Mouse (Mus musculus): ENCODE measurements at regions not wholly inside any gene's neighbourhood (a gene's known extent, or its start where the extent isn't known, plus 50 kb on each side); places are given as distances from the start of the nearest gene placed in this dataset.

- Histone ChIP-seq H3K4me3 (ENCODE audit: insufficient read depth in 1 of 2, low read depth in 1 of 2, low read length in 2 of 2, poor library complexity in 1 of 2, severe bottlenecking in 1 of 2) (no peak overlapping the region), H3K27ac (ENCODE audit: insufficient read depth, low read depth, low read length, poor library complexity, severe bottlenecking) (no peak overlapping the region), H3K9ac (ENCODE audit: insufficient read depth, low read depth, low read length, poor library complexity, severe bottlenecking) (no peak overlapping the region), H3K36me3 (ENCODE audit: control insufficient read depth, insufficient read depth, low read length, poor library complexity, severe bottlenecking) (no peaks in the 10 kb centered on the region), H3K9me3 (ENCODE audit: control insufficient read depth, insufficient read depth, low read depth, low read length) (no peaks in the 10 kb centered on the region), H3K4me1 (ENCODE audit: control insufficient read depth in 2 of 2, insufficient read depth in 2 of 2, low read length in 2 of 2, poor library complexity in 1 of 2) (no peaks in the 10 kb centered on the region)
- no peak for TF ChIP-seq CHD2 (IDR thresholded peaks at IDR 0.05; ENCODE audit: low read depth, low read length)
- TF ChIP-seq MAFK (IDR thresholded peaks at IDR 0.05; ENCODE audit: insufficient read depth, low read depth, low read length): no peak
- TF ChIP-seq HCFC1 (IDR thresholded peaks at IDR 0.05; ENCODE audit: borderline replicate concordance, insufficient read depth, low read length): no peak
- no peak for TF ChIP-seq ZNF384 (IDR thresholded peaks at IDR 0.05; ENCODE audit: low read depth, low read length)
- no peak for TF ChIP-seq ZC3H11A (IDR thresholded peaks at IDR 0.05; ENCODE audit: borderline replicate concordance, low read depth, low read length)
- in situ Hi-C loops (cut with MboI; ENCODE audit: low sequenced_read_pairs in 2 of 2, unreplicated experiment in 2 of 2): no loop called here
- DNase-seq (ENCODE audit: low read depth, low spot score): no peak
Measured at GRCm38 (mm10) chr15:19857656-19858006, 591.4 kb upstream of the Cdh12 start.

GRCm38 (mm10) chr15:19858668-19859067 lies 590.4 kb upstream of the Cdh12 start:
- TF ChIP-seq CHD2 (IDR thresholded peaks at IDR 0.05; ENCODE audit: low read depth, low read length) (no peak), MAFK (IDR thresholded peaks at IDR 0.05; ENCODE audit: insufficient read depth, low read depth, low read length) (no peak), HCFC1 (IDR thresholded peaks at IDR 0.05; ENCODE audit: borderline replicate concordance, insufficient read depth, low read length) (no peak), ZNF384 (IDR thresholded peaks at IDR 0.05; ENCODE audit: low read depth, low read length) (no peak), ZC3H11A (IDR thresholded peaks at IDR 0.05; ENCODE audit: borderline replicate concordance, low read depth, low read length) (no peak)
- in situ Hi-C loops (cut with MboI; ENCODE audit: low sequenced_read_pairs in 2 of 2, unreplicated experiment in 2 of 2): no loop called here
- no peaks in the 10 kb centered on the region for H3K36me3 ChIP-seq (ENCODE audit: control insufficient read depth, insufficient read depth, low read length, poor library complexity, severe bottlenecking)
- H3K9me3 ChIP-seq (ENCODE audit: control insufficient read depth, insufficient read depth, low read depth, low read length): no peaks in the 10 kb centered on the region
- no peak overlapping the region for H3K4me3 ChIP-seq (ENCODE audit: insufficient read depth in 1 of 2, low read depth in 1 of 2, low read length in 2 of 2, poor library complexity in 1 of 2, severe bottlenecking in 1 of 2)
- no peak overlapping the region for H3K9ac ChIP-seq (ENCODE audit: insufficient read depth, low read depth, low read length, poor library complexity, severe bottlenecking)
- DNase-seq (ENCODE audit: low read depth, low spot score): no peak
- no peaks in the 10 kb centered on the region for H3K4me1 ChIP-seq (ENCODE audit: control insufficient read depth in 2 of 2, insufficient read depth in 2 of 2, low read length in 2 of 2, poor library complexity in 1 of 2)
- no peak overlapping the region for H3K27ac ChIP-seq (ENCODE audit: insufficient read depth, low read depth, low read length, poor library complexity, severe bottlenecking)

- TF ChIP-seq MAFK (IDR thresholded peaks at IDR 0.05; ENCODE audit: insufficient read depth, low read depth, low read length) (no peak), ZNF384 (IDR thresholded peaks at IDR 0.05; ENCODE audit: low read depth, low read length) (no peak), ZC3H11A (IDR thresholded peaks at IDR 0.05; ENCODE audit: borderline replicate concordance, low read depth, low read length) (no peak), HCFC1 (IDR thresholded peaks at IDR 0.05; ENCODE audit: borderline replicate concordance, insufficient read depth, low read length) (no peak), CHD2 (IDR thresholded peaks at IDR 0.05; ENCODE audit: low read depth, low read length) (no peak)
- no peaks in the 10 kb centered on the region for H3K4me1 ChIP-seq (ENCODE audit: control insufficient read depth in 2 of 2, insufficient read depth in 2 of 2, low read length in 2 of 2, poor library complexity in 1 of 2)
- in situ Hi-C loops (cut with MboI; ENCODE audit: low sequenced_read_pairs in 2 of 2, unreplicated experiment in 2 of 2): no loop called here
- no peak overlapping the region for H3K4me3 ChIP-seq (ENCODE audit: insufficient read depth in 1 of 2, low read depth in 1 of 2, low read length in 2 of 2, poor library complexity in 1 of 2, severe bottlenecking in 1 of 2)
- peak; percentile 54 for DNase-seq (ENCODE audit: low read depth, low spot score)
- no peaks in the 10 kb centered on the region for H3K36me3 ChIP-seq (ENCODE audit: control insufficient read depth, insufficient read depth, low read length, poor library complexity, severe bottlenecking)
- peak overlapping the region; percentile 79 for H3K27ac ChIP-seq (ENCODE audit: insufficient read depth, low read depth, low read length, poor library complexity, severe bottlenecking)
- no peak overlapping the region for H3K9ac ChIP-seq (ENCODE audit: insufficient read depth, low read depth, low read length, poor library complexity, severe bottlenecking)
- no peaks in the 10 kb centered on the region for H3K9me3 ChIP-seq (ENCODE audit: control insufficient read depth, insufficient read depth, low read depth, low read length)
Measured at GRCm38 (mm10) chr15:19863979-19864378, 585.1 kb upstream of the Cdh12 start.

GRCm38 (mm10) chr15:19866559-19866958 lies 582.5 kb upstream of the Cdh12 start:
- no peak overlapping the region for H3K27ac ChIP-seq (ENCODE audit: insufficient read depth, low read depth, low read length, poor library complexity, severe bottlenecking)
- no peak for DNase-seq (ENCODE audit: low read depth, low spot score)
- H3K9me3 ChIP-seq (ENCODE audit: control insufficient read depth, insufficient read depth, low read depth, low read length): no peaks in the 10 kb centered on the region
- H3K4me3 ChIP-seq (ENCODE audit: insufficient read depth in 1 of 2, low read depth in 1 of 2, low read length in 2 of 2, poor library complexity in 1 of 2, severe bottlenecking in 1 of 2): no peak overlapping the region
- in situ Hi-C loops (cut with MboI; ENCODE audit: low sequenced_read_pairs in 2 of 2, unreplicated experiment in 2 of 2): no loop called here
- H3K9ac ChIP-seq (ENCODE audit: insufficient read depth, low read depth, low read length, poor library complexity, severe bottlenecking): no peak overlapping the region
- H3K36me3 ChIP-seq (ENCODE audit: control insufficient read depth, insufficient read depth, low read length, poor library complexity, severe bottlenecking): no peaks in the 10 kb centered on the region
- TF ChIP-seq MAFK (IDR thresholded peaks at IDR 0.05; ENCODE audit: insufficient read depth, low read depth, low read length) (no peak), HCFC1 (IDR thresholded peaks at IDR 0.05; ENCODE audit: borderline replicate concordance, insufficient read depth, low read length) (no peak), ZNF384 (IDR thresholded peaks at IDR 0.05; ENCODE audit: low read depth, low read length) (no peak), ZC3H11A (IDR thresholded peaks at IDR 0.05; ENCODE audit: borderline replicate concordance, low read depth, low read length) (no peak), CHD2 (IDR thresholded peaks at IDR 0.05; ENCODE audit: low read depth, low read length) (no peak)
- no peaks in the 10 kb centered on the region for H3K4me1 ChIP-seq (ENCODE audit: control insufficient read depth in 2 of 2, insufficient read depth in 2 of 2, low read length in 2 of 2, poor library complexity in 1 of 2)

GRCm38 (mm10) chr15:19869041-19869440 lies 580.0 kb upstream of the Cdh12 start:
- TF ChIP-seq HCFC1 (IDR thresholded peaks at IDR 0.05; ENCODE audit: borderline replicate concordance, insufficient read depth, low read length) (no peak), CHD2 (IDR thresholded peaks at IDR 0.05; ENCODE audit: low read depth, low read length) (no peak), MAFK (IDR thresholded peaks at IDR 0.05; ENCODE audit: insufficient read depth, low read depth, low read length) (no peak)
- Histone ChIP-seq H3K36me3 (ENCODE audit: control insufficient read depth, insufficient read depth, low read length, poor library complexity, severe bottlenecking) (no peaks in the 10 kb centered on the region), H3K4me3 (ENCODE audit: insufficient read depth in 1 of 2, low read depth in 1 of 2, low read length in 2 of 2, poor library complexity in 1 of 2, severe bottlenecking in 1 of 2) (no peak overlapping the region), H3K27ac (ENCODE audit: insufficient read depth, low read depth, low read length, poor library complexity, severe bottlenecking) (no peak overlapping the region), H3K4me1 (ENCODE audit: control insufficient read depth in 2 of 2, insufficient read depth in 2 of 2, low read length in 2 of 2, poor library complexity in 1 of 2) (no peaks in the 10 kb centered on the region), H3K9me3 (ENCODE audit: control insufficient read depth, insufficient read depth, low read depth, low read length) (no peaks in the 10 kb centered on the region), H3K9ac (ENCODE audit: insufficient read depth, low read depth, low read length, poor library complexity, severe bottlenecking) (no peak overlapping the region)
- in situ Hi-C loops (cut with MboI; ENCODE audit: low sequenced_read_pairs in 2 of 2, unreplicated experiment in 2 of 2): no loop called here
- DNase-seq (ENCODE audit: low read depth, low spot score): no peak

Measured in ES-E14 (cell line).